ENCODE assay signal across 10 mouse cellular contexts in the genomic region with DNA sequence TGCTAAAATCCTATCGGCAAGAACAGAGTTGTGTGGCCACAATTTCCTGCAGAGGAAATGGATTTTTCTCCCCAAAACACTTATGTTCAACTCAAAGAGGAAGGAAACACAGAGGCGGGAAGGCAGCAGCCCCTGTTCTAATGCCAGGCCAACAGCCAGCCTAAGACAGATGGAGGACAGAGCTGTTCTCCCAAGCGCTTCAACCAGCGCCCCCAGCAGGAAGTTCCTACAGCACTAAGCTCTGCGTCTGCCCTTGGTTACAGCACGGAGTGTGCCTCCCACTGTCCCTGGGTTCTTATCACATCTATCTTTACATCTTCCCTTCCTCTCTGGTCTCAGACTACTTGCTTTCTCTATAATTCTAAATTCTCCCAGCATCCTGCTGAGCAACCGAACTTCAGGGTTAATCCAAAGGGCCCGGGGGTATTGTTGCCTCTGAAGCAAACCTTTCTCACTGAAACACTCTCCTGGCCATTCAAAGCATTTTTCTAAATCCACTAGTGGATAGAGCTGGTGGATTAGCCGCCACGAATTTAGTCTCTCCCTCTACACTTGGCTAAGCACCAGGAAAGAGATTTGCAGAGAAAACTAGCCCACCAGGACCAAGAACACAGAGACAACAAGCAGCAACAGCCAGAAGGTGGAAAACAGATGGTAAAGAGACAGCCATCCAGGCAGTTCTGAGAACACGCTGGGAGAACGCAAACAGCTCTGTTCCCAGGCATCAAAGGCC. TPM values are rescaled to one million over a fixed set of nuclear protein-coding genes. Genes with fewer than 3 reads are reported as not detected.
DNase-seq lines count a peak whose midpoint lies in the region; ATAC-seq and TF ChIP-seq lines count a peak whose summit lies in the region.
"Had no signal": no experiment of that assay in that cellular context is flagged by ENCODE, and none has a peak within 500 bp of the region (broad histone marks: within the 10 kb centered on the region; RNA-seq: fewer than 3 reads in every experiment).

No protein-coding gene starts in this region.

- TF ChIP-seq CTCF in heart, postnatal 0 days (IDR thresholded peaks at IDR 0.05; ENCODE audit: low read depth), result 0 out of 2 replicates have a peak, but pooled peaks have one; percentile 1
- peak; percentile 17 for TF ChIP-seq CTCF in E14TG2a.4 (conservative IDR thresholded peaks at IDR 0.05; ENCODE audit: low read length)

- H3K9ac ChIP-seq in heart, postnatal 0 days (replicated peaks; ENCODE audit: low read depth, low read length), result no peak overlapping the region
- H3K9ac ChIP-seq: lung, embryonic 15.5 days had no signal

- 0 out of 2 replicates have a peak overlapping the region, but pooled peaks have one; percentile 16 for H3K4me2 ChIP-seq in heart, postnatal 0 days (ENCODE audit: low read depth, low read length)
- H3K4me2 ChIP-seq: lung, embryonic 15.5 days had no signal

- H3K9me3 ChIP-seq in heart, postnatal 0 days (replicated peaks; ENCODE audit: control insufficient read depth, low read length), result no peaks in the 10 kb centered on the region
- no peaks in the 10 kb centered on the region for H3K9me3 ChIP-seq in E14TG2a.4 (ENCODE audit: low read length)
- H3K9me3 ChIP-seq: lung, embryonic 15.5 days had no signal

- H3K27ac ChIP-seq in heart, postnatal 0 days (ENCODE audit: low read depth), result no peak overlapping the region
- H3K27ac ChIP-seq: lung, embryonic 15.5 days had no signal

- no peak for DNase-seq in heart, postnatal 0 days (ENCODE audit: low spot score)
- DNase-seq in heart, adult 8-10 months (ENCODE audit: low spot score), result no peak
- DNase-seq in cerebellum, adult 9-11 months, result peak; percentile 50
- DNase-seq in layer of hippocampus, adult 9-11 months, result peak; percentile 81
- DNase-seq in testis, postnatal 10 days (ENCODE audit: low spot score), result no peak
- DNase-seq in c-Kit-positive CD71-positive TER-119-positive erythroid progenitor cells, embryonic 14.5 days (ENCODE audit: low spot score), result no peak

- 0 out of 2 replicates have a peak, but pooled peaks cover 4% of the 10 kb centered on the region for H3K4me1 ChIP-seq in heart, postnatal 0 days (ENCODE audit: control insufficient read depth, insufficient read depth)
- H3K4me1 ChIP-seq in E14TG2a.4 (replicated peaks; ENCODE audit: low read depth, low read length), result peaks cover 58% of the 10 kb centered on the region

- ATAC-seq in heart, postnatal 0 days (ENCODE audit: insufficient read depth, low read depth), result no peak
- ATAC-seq in neutrophil, adult 5-6 weeks (ENCODE audit: extremely low read depth, insufficient number of reproducible peaks, low FRiP score, poor library complexity, severe bottlenecking), result 0 out of 2 replicates have a peak, but pooled peaks have one; percentile 23
- ATAC-seq: Patski had no signal

- WGBS in heart, postnatal 0 days, result 33% methylated on average over 12 of the region's 12 CpGs

- no peak overlapping the region; the same call in 1 of the 2 replicates for H3K4me3 ChIP-seq in heart, postnatal 0 days (ENCODE audit: low read depth, low read length)
- H3K4me3 ChIP-seq in E14TG2a.4 (replicated peaks; ENCODE audit: low read length), result no peak overlapping the region
- H3K4me3 ChIP-seq: lung, embryonic 15.5 days had no signal

- H3K36me3 ChIP-seq in heart, postnatal 0 days (replicated peaks; ENCODE audit: control insufficient read depth, insufficient read depth, low read length), result no peaks in the 10 kb centered on the region
- no peaks in the 10 kb centered on the region for H3K36me3 ChIP-seq in E14TG2a.4 (ENCODE audit: insufficient read depth, low read length)
- H3K36me3 ChIP-seq: lung, embryonic 15.5 days had no signal

- no peak for TF ChIP-seq EP300 in heart, postnatal 0 days (IDR thresholded peaks at IDR 0.05; ENCODE audit: low read depth)

- H3K27me3 ChIP-seq in heart, postnatal 0 days (ENCODE audit: control insufficient read depth, insufficient read depth, low read length), result peaks cover 22% of the 10 kb centered on the region
- H3K27me3 ChIP-seq in E14TG2a.4 (ENCODE audit: insufficient read depth, low read length), result peaks cover 19% of the 10 kb centered on the region
- H3K27me3 ChIP-seq: Patski had no signal

RNA-seq across cellular contexts. Expression of gene Cox7a2l, which starts 31.5 kb away (rescaled TPM):
- total RNA-seq in heart, postnatal 0 days (2014; rRNA removed; ENCODE audit: low replicate concordance), result 487 and 666 TPM in 2 replicates
- polyA plus RNA-seq in heart, postnatal 0 days (2015; fragmentation: Nextera tagmentation; extraction: Ambion mirVana), result 339 and 342 TPM in 2 replicates
- total RNA-seq in heart, adult 8-10 months (2022), result 100 to 1,000 TPM; 306 to 336 (median 326) TPM
- 271 and 291 TPM in 2 replicates for total RNA-seq in neutrophil, adult 5-6 weeks (2017)

Comparison
In these comparisons a context has a peak if more than half of its experiments do, and no peak if none do; other contexts are left out.
1. DNase-seq: peak in cerebellum, adult 9-11 months (single experiment) and layer of hippocampus, adult 9-11 months (single experiment); none in heart, postnatal 0 days (single experiment), heart, adult 8-10 months (single experiment), testis, postnatal 10 days (single experiment) and c-Kit-positive CD71-positive TER-119-positive erythroid progenitor cells, embryonic 14.5 days (single experiment).